Mouse (Mus musculus) T-helper 2 cell (primary cell): ENCODE results near the gene Olfr3.

Experiments
- in situ Hi-C: fragments of 300-600 bp; cut with MboI, MseI; formaldehyde crosslinking; loops from one replicate; pipeline ENCODE4 v1.15.1; 2025; ENCODE audit warnings: high pct_unique_total_duplicates

The Olfr3 gene

GRCm38 (mm10) chr2:36816932-36817331 is at the start of gene Olfr3:
Gene Olfr3, minus strand, starts transcription at chr2:36817032.
- in situ Hi-C loops: no loop called here

- in situ Hi-C loops: no loop called here
Measured at GRCm38 (mm10) chr2:36862560-36862959, 45.7 kb upstream of the Olfr3 start, which contains the start of gene Olfr351. Gene Olfr351, minus strand, starts transcription at chr2:36862660.

- in situ Hi-C loops: no loop called here
Measured at GRCm38 (mm10) chr2:36846010-36846409, 29.2 kb upstream of the Olfr3 start, which contains the start of gene Olfr350. Gene Olfr350, plus strand, starts transcription at chr2:36846310.

DNA sequence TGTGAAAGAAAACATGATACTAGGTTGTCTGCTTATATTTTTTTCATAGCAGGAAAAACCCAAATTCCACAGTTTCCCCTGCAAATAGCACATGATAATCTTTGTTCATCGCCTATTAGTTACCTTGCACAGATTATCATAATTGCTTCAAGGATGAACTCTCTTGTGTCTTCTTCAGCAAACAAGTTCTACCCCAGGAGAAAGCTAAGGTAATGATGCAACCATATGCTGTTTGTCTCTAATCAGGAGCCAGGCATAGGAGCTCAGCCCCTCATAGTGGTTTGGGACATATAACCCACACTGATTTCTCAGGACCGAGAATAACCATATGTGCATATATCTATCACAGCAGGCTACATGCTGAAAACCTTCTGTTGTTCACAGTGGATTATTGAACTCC is 26.6 kb downstream of the Olfr3 start, which contains the start of gene Olfr50:
Gene Olfr50, plus strand, starts transcription at position 301 of the 400 bp plus-strand sequence.
- in situ Hi-C loops: no loop called here

- in situ Hi-C loops: no loop called here
Measured at GRCm38 (mm10) chr2:36783976-36784375, 32.9 kb downstream of the Olfr3 start, which contains the start of gene Olfr348. Gene Olfr348, plus strand, starts transcription at chr2:36784276.
